Mouse (Mus musculus): ENCODE data around the gene Hopx. TPM values are rescaled to one million over a fixed set of nuclear protein-coding genes. Genes with fewer than 3 reads are reported as not detected.

The Hopx gene
- polyA plus RNA-seq, 1 experiment from 2014 or later = 26.6 TPM

DNA sequence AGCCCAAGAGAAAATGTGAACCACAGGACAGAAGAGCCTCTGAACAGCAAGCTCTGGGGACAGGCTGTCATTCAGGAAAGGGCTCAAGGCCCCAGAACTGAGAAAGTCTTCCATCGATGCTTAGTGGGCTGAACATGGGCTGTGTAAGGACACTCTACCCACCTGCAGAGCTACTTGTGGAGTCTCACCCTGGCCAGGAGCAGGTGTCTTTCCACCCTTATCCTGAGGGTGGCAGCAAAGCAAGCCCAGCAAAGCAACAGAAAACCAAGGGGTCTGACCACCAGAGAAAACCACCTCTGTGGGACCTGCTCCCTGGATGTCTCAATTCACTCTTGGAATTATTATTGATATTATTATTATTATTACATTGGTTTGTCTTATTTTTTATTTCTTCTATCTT lies 25.6 kb downstream of the Hopx start:
- no peak for ATAC-seq (ENCODE audit: low FRiP score, low TSS enrichment)
- H3K27me3 ChIP-seq (ENCODE audit: control insufficient read depth, insufficient read depth, low read length) = no peaks in the 10 kb centered on the region

DNA sequence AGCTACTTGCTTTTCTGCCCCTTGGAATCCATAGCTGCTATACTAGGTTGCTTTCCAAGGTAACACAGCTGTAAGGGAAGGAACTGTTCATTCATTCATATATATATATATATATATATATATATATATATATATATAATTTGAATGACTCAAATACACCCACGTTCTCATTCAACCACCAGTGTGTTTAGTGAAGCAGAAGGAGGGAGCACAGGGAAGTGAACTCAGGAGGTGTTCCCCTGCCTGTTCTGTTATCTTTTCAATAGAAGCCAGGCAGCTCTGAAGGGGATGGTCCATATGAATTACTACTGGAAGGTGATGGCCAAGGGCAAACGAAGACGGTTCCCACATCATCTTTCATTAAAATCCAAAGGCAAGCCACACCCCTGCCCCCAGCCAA lies 27.8 kb downstream of the Hopx start:
- TF ChIP-seq EP300 (optimal IDR thresholded peaks at IDR 0.05) (no peak), CTCF (IDR thresholded peaks at IDR 0.05; ENCODE audit: low read depth) (no peak)
- H3K27ac ChIP-seq (replicated peaks) = no peak overlapping the region

More for the DNA sequence above, 25.6 kb downstream of the Hopx start:
- Histone ChIP-seq H3K4me3 (ENCODE audit: low read depth, low read length) (no peak overlapping the region), H3K4me2 (replicated peaks; ENCODE audit: low read depth) (no peak overlapping the region), H3K27ac (replicated peaks) (no peak overlapping the region), H3K9ac (ENCODE audit: low read length) (no peak overlapping the region), H3K9me3 (ENCODE audit: control insufficient read depth, low read length) (no peaks in the 10 kb centered on the region), H3K36me3 (ENCODE audit: control insufficient read depth, insufficient read depth, low read length) (no peaks in the 10 kb centered on the region), H3K4me1 (replicated peaks; ENCODE audit: control insufficient read depth, insufficient read depth) (no peaks in the 10 kb centered on the region)
- WGBS = 46% methylated on average over 1 of the region's 1 CpGs
- TF ChIP-seq CTCF (IDR thresholded peaks at IDR 0.05; ENCODE audit: low read depth) = peak; percentile 85
- TF ChIP-seq EP300 (optimal IDR thresholded peaks at IDR 0.05) = no peak
- peak; percentile 59 for DNase-seq (ENCODE audit: low spot score)

GRCm38 (mm10) chr5:77086541-77086940 lies 28.4 kb downstream of the Hopx start:
- Histone ChIP-seq H3K27me3 (ENCODE audit: control insufficient read depth, insufficient read depth, low read length) (no peaks in the 10 kb centered on the region), H3K9me3 (ENCODE audit: control insufficient read depth, low read length) (no peaks in the 10 kb centered on the region), H3K36me3 (ENCODE audit: control insufficient read depth, insufficient read depth, low read length) (no peaks in the 10 kb centered on the region), H3K27ac (replicated peaks) (no peak overlapping the region), H3K9ac (ENCODE audit: low read length) (no peak overlapping the region), H3K4me3 (ENCODE audit: low read depth, low read length) (no peak overlapping the region), H3K4me1 (replicated peaks; ENCODE audit: control insufficient read depth, insufficient read depth) (no peaks in the 10 kb centered on the region), H3K4me2 (replicated peaks; ENCODE audit: low read depth) (no peak overlapping the region)
- ATAC-seq (ENCODE audit: low FRiP score, low TSS enrichment) = no peak
- no peak for DNase-seq (ENCODE audit: low spot score)
- WGBS = 69% methylated on average over 7 of the region's 7 CpGs
- TF ChIP-seq CTCF (IDR thresholded peaks at IDR 0.05; ENCODE audit: low read depth) (no peak), EP300 (optimal IDR thresholded peaks at IDR 0.05) (no peak)

More for the DNA sequence above, 27.8 kb downstream of the Hopx start:
- H3K4me3 ChIP-seq (ENCODE audit: low read depth, low read length) = no peak overlapping the region
- H3K4me2 ChIP-seq (replicated peaks; ENCODE audit: low read depth) = no peak overlapping the region
- WGBS = 81% methylated on average over 3 of the region's 3 CpGs
- H3K36me3 ChIP-seq (ENCODE audit: control insufficient read depth, insufficient read depth, low read length) = no peaks in the 10 kb centered on the region
- H3K27me3 ChIP-seq (ENCODE audit: control insufficient read depth, insufficient read depth, low read length) = no peaks in the 10 kb centered on the region
- ATAC-seq (ENCODE audit: low FRiP score, low TSS enrichment) = no peak
- H3K4me1 ChIP-seq (replicated peaks; ENCODE audit: control insufficient read depth, insufficient read depth) = no peaks in the 10 kb centered on the region
- no peak overlapping the region for H3K9ac ChIP-seq (ENCODE audit: low read length)
- no peak for DNase-seq (ENCODE audit: low spot score)
- no peaks in the 10 kb centered on the region for H3K9me3 ChIP-seq (ENCODE audit: control insufficient read depth, low read length)

DNA sequence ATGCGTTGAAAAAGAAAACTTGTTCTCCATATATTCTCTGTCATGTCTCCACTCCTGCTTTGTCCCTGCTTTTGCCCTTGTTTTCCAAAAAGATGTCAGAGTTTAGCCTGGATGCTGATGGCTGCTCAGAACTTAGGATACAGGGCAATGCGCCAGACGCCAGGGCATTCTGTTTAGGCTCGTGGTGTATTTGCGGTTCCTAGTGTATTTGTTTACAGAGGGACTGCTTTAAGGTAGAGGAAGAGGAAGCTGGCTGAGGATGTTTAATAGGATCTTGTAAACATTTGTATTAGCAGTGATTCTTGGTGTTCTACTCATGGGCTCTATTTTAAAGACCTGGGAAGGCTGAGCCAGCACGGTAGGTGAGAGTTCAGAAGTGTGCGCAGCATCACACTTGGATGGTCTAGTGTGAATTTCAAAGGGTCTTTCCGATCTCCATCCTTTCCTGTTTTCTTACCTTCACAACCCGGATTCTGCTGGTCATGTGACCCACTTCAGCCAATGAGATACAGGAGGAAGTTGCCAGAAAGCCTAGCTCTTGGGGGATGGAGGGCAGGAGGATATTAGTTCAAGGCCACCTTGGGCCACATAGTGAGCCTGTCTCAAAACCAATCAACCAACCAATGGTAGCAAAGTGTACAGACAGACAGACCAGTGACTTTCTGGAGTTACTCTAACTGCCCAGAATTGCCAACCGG lies 29.0 kb downstream of the Hopx start:
- no peak for TF ChIP-seq EP300 (optimal IDR thresholded peaks at IDR 0.05)
- no peak for TF ChIP-seq CTCF (IDR thresholded peaks at IDR 0.05; ENCODE audit: low read depth)
- H3K4me1 ChIP-seq (replicated peaks; ENCODE audit: control insufficient read depth, insufficient read depth) = no peaks in the 10 kb centered on the region
- H3K9me3 ChIP-seq (ENCODE audit: control insufficient read depth, low read length) = no peaks in the 10 kb centered on the region
- no peaks in the 10 kb centered on the region for H3K27me3 ChIP-seq (ENCODE audit: control insufficient read depth, insufficient read depth, low read length)
- H3K4me2 ChIP-seq (replicated peaks; ENCODE audit: low read depth) = no peak overlapping the region
- H3K9ac ChIP-seq (ENCODE audit: low read length) = no peak overlapping the region
- H3K36me3 ChIP-seq (ENCODE audit: control insufficient read depth, insufficient read depth, low read length) = no peaks in the 10 kb centered on the region
- H3K27ac ChIP-seq (replicated peaks) = no peak overlapping the region
- 62% methylated on average over 10 of the region's 10 CpGs for WGBS
- H3K4me3 ChIP-seq (ENCODE audit: low read depth, low read length) = no peak overlapping the region
- ATAC-seq (ENCODE audit: low FRiP score, low TSS enrichment) = no peak
- DNase-seq (ENCODE audit: low spot score) = no peak

GRCm38 (mm10) chr5:77084418-77084817 lies 30.5 kb downstream of the Hopx start:
- Histone ChIP-seq H3K36me3 (ENCODE audit: control insufficient read depth, insufficient read depth, low read length) (no peaks in the 10 kb centered on the region), H3K9me3 (ENCODE audit: control insufficient read depth, low read length) (no peaks in the 10 kb centered on the region), H3K9ac (ENCODE audit: low read length) (no peak overlapping the region), H3K4me2 (replicated peaks; ENCODE audit: low read depth) (no peak overlapping the region), H3K27ac (replicated peaks) (no peak overlapping the region), H3K4me3 (ENCODE audit: low read depth, low read length) (no peak overlapping the region), H3K4me1 (replicated peaks; ENCODE audit: control insufficient read depth, insufficient read depth) (no peaks in the 10 kb centered on the region), H3K27me3 (ENCODE audit: control insufficient read depth, insufficient read depth, low read length) (no peaks in the 10 kb centered on the region)
- WGBS = 94% methylated on average over 4 of the region's 4 CpGs
- DNase-seq (ENCODE audit: low spot score) (no peak), ATAC-seq (ENCODE audit: low FRiP score, low TSS enrichment) (no peak)
- no peak for TF ChIP-seq CTCF (IDR thresholded peaks at IDR 0.05; ENCODE audit: low read depth)
- TF ChIP-seq EP300 (optimal IDR thresholded peaks at IDR 0.05) = no peak

GRCm38 (mm10) chr5:77082735-77083134 lies 32.2 kb downstream of the Hopx start:
- Histone ChIP-seq H3K4me1 (replicated peaks; ENCODE audit: control insufficient read depth, insufficient read depth) (no peaks in the 10 kb centered on the region), H3K36me3 (ENCODE audit: control insufficient read depth, insufficient read depth, low read length) (no peaks in the 10 kb centered on the region), H3K9ac (ENCODE audit: low read length) (no peak overlapping the region), H3K27me3 (ENCODE audit: control insufficient read depth, insufficient read depth, low read length) (no peaks in the 10 kb centered on the region), H3K4me2 (replicated peaks; ENCODE audit: low read depth) (no peak overlapping the region), H3K4me3 (ENCODE audit: low read depth, low read length) (no peak overlapping the region), H3K27ac (replicated peaks) (no peak overlapping the region), H3K9me3 (ENCODE audit: control insufficient read depth, low read length) (no peaks in the 10 kb centered on the region)
- DNase-seq (ENCODE audit: low spot score) (no peak), ATAC-seq (ENCODE audit: low FRiP score, low TSS enrichment) (no peak)
- TF ChIP-seq CTCF (IDR thresholded peaks at IDR 0.05; ENCODE audit: low read depth) (no peak), EP300 (optimal IDR thresholded peaks at IDR 0.05) (no peak)
- whole genome bisulfite sequencing = 68% methylated on average over 7 of the region's 7 CpGs

Data from stomach, postnatal 0 days (tissue).